Mouse (Mus musculus): Measurements from ENCODE around the gene Gm28778.
"Not testable (repeated sequence)": the region's sequence is repeated elsewhere in the genome, so short reads cannot be mapped to it uniquely, and the experiment has no call there.

Gm28778 gene

DNA sequence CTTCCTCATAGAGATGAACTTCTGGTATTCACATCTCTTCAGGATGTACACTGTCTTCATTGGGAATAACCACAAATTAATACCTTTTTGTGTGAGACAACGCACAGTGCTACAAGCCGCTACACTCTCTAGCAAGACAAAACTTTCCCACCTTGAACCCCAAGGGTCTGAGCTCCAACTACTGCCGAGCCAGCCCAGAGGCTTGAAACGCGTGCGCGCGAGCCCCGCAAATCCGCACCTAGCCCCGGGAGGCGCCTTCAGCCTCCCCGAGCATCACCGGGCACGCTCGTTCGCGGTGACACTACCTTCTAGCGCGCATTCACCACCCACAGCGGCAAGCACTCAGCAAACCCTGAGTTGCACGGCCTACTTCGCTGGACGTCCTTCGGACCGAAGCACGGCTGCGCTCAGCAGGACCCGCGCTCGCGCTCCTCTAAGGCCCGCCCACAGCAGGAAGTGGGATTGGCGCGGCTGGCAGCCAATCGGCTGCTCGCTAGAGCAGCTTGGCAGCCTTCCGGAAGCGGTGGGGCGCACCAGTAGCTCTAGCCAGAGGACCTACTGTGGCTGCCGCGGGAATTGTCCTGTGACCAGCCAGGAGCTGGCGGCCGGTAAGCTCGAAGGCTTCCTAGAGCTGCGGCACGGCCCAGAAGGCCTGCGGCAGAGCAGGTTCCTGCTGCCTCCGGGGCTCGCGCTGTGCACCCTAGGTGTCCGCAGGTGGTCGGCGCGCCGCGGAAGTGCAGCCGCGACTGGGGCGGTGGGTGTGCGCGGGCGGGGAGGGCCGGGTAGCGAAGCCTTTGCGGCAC is at the start of gene Gm28778, which contains the start of the genes Pms1 and Ormdl1:
Gm28778 (plus strand) TSS at position 531 of the 803 bp plus-strand sequence.
Pms1 (minus strand) TSS at position 438 of the 803 bp plus-strand sequence.
Ormdl1 (plus strand) TSS at position 515 of the 803 bp plus-strand sequence.
- DNase-seq = peak; percentile 88 to 89

DNA sequence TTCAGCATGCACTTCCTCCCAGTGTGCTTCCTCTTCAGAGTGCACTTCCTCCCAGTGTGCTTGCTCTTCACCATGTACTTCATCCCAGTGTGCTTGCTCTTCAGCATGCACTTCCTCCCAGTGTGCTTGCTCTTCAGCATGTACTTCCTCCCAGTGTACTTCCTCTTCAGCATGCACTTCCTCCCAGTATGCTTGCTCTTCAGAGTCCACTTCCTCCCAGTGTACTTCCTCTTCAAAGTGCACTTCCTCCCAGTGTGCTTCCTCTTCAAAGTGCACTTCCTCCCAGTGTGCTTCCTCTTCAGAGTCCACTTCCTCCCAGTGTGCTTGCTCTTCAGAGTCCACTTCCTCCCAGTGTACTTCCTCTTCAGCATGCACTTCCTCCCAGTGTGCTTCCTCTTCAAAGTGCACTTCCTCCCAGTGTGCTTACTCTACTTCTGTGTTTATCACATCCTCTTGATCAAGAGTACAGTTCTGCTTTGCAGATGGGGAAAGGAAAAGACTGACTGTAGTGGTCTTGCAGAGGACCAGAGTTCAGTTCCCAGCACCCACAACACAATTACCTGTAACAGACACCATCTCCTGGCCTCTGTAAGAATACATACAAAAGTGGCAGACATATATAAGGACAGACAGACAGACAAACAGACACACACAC is 31.8 kb upstream of the Gm28778 start:
- peak; percentile 6 to 7 for DNase-seq

GRCm38 (mm10) chr1:53269901-53270300 is 27.0 kb upstream of the Gm28778 start:
- no peak for DNase-seq

- peak in 1 of 2 experiments; percentile 7 for DNase-seq
Measured at GRCm38 (mm10) chr1:53272646-53273045, 24.3 kb upstream of the Gm28778 start.

DNA sequence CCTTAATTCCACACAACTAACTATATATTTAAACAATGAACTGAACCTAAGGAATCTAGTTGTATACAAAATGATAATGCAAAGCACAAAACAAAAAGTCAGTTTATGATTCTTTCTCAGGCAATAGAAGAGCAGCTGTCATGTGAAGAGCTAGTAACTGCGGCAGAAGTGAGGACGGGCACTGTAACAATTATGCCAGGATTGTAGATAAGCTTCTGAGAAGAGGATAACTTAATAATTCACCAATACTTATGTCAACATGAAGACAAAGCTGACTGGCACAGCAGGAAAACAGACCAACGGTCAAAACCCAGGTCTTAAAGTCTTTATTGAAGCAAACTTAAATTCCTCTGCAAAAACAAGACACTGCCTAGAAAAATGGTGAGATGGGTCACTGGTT is 5.7 kb upstream of the Gm28778 start:
- DNase-seq = no peak

GRCm38 (mm10) chr1:53300506-53300905 is 3.6 kb downstream of the Gm28778 start:
- DNase-seq = no peak

DNA sequence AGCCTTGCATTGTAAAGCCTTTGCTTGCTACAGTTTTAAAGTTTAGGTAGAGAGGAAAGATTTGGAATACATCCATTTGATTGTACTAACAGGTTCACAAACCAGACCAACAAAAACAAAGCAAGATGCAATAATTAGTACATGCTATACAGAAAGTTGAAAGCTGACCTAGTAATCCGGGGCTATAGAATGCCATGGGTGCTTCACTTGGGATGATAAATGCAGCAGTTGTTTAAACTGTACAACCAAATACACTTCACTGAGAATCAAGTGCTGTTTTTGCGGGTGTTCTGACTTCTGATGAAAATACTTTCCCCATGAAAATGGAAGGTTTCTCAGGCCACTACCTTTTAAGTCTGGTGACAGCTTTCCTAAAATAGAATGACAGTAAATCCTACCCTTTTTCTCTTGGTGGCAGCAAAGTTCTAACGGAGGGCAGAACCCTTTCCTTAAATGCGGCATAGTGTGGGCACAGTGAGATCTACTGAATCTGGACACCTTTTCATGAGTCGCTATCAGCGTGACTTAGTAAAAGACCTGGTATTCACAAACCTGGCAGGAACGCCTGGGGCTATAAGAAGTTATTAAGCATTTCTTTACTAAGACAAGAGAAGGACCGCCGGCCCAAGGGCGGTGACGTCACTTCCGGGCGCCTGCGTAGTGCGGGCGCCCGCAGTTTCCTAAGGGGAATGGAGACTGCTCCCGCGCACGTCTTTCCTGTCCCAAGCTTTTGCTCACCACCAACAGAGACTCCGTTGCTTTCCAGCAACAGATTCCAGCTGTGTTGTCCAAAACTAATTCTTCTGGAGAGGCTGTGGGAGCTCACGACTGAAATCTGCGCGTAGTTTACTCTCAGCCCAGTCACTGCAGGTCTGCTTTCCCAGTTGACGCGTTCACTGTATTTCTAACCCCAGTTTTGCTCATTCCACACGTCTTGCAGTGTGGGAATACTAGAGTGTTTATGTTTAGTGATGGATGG is 16.4 kb downstream of the Gm28778 start, which contains the start of gene Osgepl1:
Osgepl1 (plus strand) TSS at position 636 of the 979 bp plus-strand sequence.
- DNase-seq = peak; percentile 85 to 88

GRCm38 (mm10) chr1:53321662-53322344 is 24.9 kb downstream of the Gm28778 start:
- DNase-seq = no peak

DNA sequence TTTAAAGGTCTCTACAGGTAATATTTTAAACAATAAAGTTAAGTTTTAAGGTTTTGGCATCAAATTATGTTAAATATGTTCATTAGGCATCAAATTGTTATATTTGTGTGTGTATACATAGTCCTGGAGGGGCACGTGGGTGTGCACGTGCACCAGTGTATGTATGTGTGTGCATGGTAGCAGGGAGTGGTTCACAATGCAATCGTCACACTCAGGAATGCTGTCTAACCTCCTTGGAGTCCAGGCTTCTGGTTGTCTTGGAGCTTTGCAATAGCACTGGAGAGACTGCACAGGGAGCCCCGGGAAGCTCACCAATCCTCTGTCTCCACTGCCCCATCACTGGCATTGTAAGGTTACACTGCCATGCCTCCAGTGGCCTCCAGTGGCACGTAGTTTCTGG is 26.3 kb downstream of the Gm28778 start:
- no peak for DNase-seq

GRCm38 (mm10) chr1:53324277-53324676 is 27.4 kb downstream of the Gm28778 start:
- DNase-seq = no peak

GRCm38 (mm10) chr1:53324827-53325494 is 28.1 kb downstream of the Gm28778 start:
- no peak for DNase-seq

- not testable (repeated sequence) for DNase-seq
Measured at GRCm38 (mm10) chr1:53333527-53333926, 36.6 kb downstream of the Gm28778 start.

GRCm38 (mm10) chr1:53335465-53335864 is 38.6 kb downstream of the Gm28778 start:
- no peak for DNase-seq

GRCm38 (mm10) chr1:53337403-53337802 is 40.5 kb downstream of the Gm28778 start:
- not testable (repeated sequence) for DNase-seq

- no peak for DNase-seq
Measured at GRCm38 (mm10) chr1:53341071-53341470, 44.2 kb downstream of the Gm28778 start.

DNA sequence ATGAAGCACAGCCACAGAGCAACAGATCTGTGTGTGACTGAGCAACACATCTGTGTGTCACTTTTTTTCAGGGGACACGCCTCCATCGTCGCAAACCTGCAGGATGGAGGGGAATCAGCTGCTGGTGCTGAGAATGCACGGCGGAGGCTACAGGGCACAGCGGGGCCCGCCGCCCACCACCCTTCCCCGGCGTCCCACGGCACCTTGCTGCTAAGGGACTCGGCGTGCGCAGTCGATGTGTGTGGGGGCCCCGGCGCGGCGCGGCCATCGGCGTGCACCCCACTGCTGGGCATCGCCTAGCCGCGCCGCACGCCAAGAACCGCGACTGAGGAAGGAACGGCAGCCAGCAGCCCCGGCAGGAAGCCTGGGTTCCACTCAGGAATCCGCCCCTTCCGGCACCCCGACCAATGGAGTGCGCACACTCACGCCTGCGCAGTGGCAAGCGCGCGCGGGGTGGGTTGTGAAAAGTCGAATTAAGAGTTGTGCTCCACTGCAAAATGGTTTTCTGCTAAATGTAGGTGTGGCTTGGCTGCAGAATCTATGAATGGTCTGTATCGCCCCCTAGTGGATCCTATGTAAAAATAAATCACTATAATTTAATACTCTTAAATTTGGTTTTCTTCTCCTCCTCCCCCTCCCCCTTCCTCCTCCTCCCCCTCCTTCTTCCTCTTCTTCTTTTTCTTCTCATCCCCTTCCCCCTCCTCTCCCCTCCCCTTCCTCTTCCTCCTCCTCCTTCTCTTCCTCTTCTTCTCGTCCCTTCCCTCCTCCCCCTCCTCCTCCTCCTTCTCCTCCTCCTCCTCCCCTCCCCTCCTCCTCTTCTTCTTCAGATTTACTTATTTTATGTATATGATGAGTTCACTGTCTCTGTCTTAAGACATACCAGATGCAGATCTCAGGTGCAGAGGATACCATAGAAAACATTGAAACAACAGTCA is 55.7 kb downstream of the Gm28778 start, which contains the start of the genes Asdurf, Gm28551 and Asnsd1:
Asdurf (minus strand) TSS at position 293 of the 935 bp plus-strand sequence.
Gm28551 (minus strand) TSS at position 341 of the 935 bp plus-strand sequence.
Asnsd1 (minus strand) TSS at position 426 of the 935 bp plus-strand sequence.
- peak; percentile 99 for DNase-seq

GRCm38 (mm10) chr1:53358988-53359387 is 62.1 kb downstream of the Gm28778 start:
- DNase-seq = no peak

Data from B cell, adult 2 months (primary cell).